Mouse (Mus musculus) embryonic fibroblast, embryonic 13.5 days (primary cell): Measurements from ENCODE around the gene Ptgds. TPM values are rescaled to one million over a fixed set of nuclear protein-coding genes. Genes with fewer than 3 reads are reported as not detected.

ENCODE experiments used
- H3K27ac ChIP-seq: 2 replicates; pipeline ENCODE4 v1.5.1; 2012; ENCODE audit warnings: low read length, control low read depth, inconsistent platforms; ENCODE audit not compliant: insufficient read depth
- H3K4me1 ChIP-seq: 2 replicates; pipeline ENCODE4 v1.6.1; 2011; ENCODE audit warnings: low read length; ENCODE audit not compliant: control insufficient read depth, insufficient read depth
- H3K4me3 ChIP-seq: 2 replicates; pipeline ENCODE4 v1.5.1; 2011; ENCODE audit warnings: mild to moderate bottlenecking, control low read depth, low read length; ENCODE audit not compliant: insufficient read depth
- CTCF ChIP-seq: IDR thresholded peaks from 2 replicates; pipeline ENCODE4 v1.5.1; 2011; ENCODE audit warnings: mild to moderate bottlenecking, control low read depth, low read length, moderate library complexity, borderline replicate concordance; ENCODE audit not compliant: insufficient read depth
- POLR2A ChIP-seq: IDR thresholded peaks from 2 replicates; pipeline ENCODE4 v1.6.1; 2011; ENCODE audit warnings: low read depth, mild to moderate bottlenecking, control low read depth, low read length, moderate library complexity
- polyA plus RNA-seq: library from polyadenylated mRNA; stranded (reverse); fragments of >200 nt; gene quantifications from 2 replicates; pipeline ENCODE4 v1.2.4, GENCODE M21; 2011; ENCODE audit warnings: low read depth; ENCODE audit not compliant: missing spikeins, insufficient read length

Gene Ptgds
- polyA plus RNA-seq, 1 experiment = not detected

DNA sequence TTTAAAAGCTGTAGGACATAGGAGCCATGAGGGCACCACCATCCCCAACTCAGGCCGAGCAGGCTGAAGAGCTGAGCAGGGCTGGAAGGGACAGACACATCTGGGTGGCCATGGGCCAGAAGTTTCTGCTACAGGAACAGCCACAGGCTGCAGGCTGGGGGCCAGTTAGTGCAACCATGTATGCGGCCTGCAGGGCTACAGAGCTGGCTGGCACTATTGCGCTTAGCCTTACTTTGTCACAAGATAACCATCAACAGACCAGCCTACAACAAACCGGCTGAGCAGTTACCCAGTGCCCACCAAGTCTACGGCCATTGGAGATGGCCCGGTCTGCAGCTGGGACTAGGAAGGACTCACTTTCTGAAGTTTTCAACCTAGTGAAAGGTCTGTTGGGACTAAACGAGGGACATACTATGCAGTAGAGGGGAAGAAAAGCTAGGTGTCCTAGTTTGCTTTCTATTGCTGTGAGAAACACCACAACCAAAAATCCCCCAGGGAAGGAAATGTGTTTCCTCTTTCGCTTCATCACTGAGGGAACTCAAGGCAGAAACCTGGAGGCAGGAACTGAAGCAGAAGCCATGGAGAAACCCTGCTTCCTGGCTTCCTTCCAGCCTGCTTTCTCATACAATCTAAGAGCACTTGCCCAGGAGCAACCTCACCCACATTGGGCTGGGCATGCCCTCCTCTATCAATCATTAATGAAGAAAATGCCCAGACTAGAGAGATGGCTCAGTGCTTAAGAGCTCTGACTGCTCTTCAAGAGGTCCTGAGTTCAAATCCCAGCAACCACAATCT lies 18.8 kb downstream of the Ptgds start:
- Histone ChIP-seq H3K4me1 (no peaks in the 10 kb centered on the region), H3K4me3 (no peak overlapping the region), H3K27ac (no peak overlapping the region)
- no peak for TF ChIP-seq POLR2A
- no peak for TF ChIP-seq CTCF

DNA sequence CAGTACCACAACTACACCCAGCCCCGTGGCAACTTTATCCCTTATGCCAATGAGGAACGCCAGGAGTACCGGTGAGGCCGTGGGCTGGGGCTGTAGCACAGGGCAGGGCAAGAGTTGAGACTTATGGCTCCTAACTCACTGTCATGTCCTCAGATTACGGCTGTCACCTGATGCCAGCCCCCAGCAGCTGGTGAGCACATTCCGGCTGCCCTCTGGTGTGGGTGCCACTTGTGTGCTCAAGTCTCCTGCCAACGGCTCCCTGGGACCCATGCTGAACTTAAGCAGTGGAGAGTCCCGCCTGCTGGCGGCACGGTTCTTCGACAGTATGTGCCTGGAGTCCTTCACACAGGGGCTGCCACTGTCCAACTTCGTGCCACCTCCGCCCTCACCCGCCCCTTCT lies 27.2 kb downstream of the Ptgds start:
- Histone ChIP-seq H3K4me3 (no peak overlapping the region), H3K27ac (no peak overlapping the region), H3K4me1 (no peaks in the 10 kb centered on the region)
- no peak for TF ChIP-seq POLR2A
- no peak for TF ChIP-seq CTCF

DNA sequence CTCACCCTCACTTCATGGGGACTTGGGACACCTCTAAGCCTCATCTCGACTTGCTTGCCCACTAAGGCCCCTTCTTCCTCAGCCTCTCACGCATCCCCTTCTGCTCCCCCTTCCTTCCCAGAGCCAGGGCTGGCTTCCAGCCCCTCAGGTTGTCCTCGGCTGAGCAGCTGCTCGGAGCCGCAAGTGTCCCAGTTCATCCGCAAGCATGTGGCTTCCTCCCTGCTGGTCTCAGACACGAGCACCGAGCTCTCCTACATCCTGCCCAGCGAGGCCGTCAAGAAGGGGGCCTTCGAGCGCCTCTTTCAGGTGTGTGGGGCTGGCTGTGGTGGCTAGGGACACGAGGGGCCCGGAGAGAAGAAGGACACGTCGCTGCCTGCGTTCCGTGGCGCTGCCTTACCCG lies 28.8 kb downstream of the Ptgds start:
- TF ChIP-seq CTCF = no peak
- no peak for TF ChIP-seq POLR2A
- H3K4me1 ChIP-seq = no peaks in the 10 kb centered on the region
- H3K4me3 ChIP-seq = no peak overlapping the region
- no peak overlapping the region for H3K27ac ChIP-seq

DNA sequence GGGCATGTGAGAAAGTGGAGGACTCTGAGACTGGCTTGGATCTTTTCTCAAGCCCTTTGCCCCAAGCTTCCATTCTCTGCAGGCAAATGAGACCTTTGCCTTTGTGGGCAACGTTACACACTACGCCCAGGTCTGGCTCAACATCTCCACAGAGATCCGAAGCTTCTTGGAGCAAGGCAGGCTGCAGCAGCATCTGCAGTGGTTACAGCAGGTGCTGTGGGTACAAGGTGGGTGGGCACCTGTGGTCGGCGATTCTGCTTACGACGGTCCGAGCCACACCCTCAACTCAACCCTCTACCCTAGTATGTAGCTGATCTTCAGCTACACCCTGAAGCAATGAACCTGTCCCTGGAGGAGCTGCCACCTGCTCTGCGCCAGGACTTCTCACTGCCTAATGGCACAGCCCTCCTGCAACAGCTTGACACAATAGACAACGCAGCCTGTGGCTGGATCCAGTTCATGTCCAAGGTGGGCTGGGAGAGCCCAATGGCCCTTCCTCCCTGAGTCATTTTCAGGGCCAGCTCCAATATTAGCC lies 33.5 kb downstream of the Ptgds start:
- Histone ChIP-seq H3K4me3 (no peak overlapping the region), H3K27ac (no peak overlapping the region), H3K4me1 (no peaks in the 10 kb centered on the region)
- no peak for TF ChIP-seq POLR2A
- TF ChIP-seq CTCF = no peak

DNA sequence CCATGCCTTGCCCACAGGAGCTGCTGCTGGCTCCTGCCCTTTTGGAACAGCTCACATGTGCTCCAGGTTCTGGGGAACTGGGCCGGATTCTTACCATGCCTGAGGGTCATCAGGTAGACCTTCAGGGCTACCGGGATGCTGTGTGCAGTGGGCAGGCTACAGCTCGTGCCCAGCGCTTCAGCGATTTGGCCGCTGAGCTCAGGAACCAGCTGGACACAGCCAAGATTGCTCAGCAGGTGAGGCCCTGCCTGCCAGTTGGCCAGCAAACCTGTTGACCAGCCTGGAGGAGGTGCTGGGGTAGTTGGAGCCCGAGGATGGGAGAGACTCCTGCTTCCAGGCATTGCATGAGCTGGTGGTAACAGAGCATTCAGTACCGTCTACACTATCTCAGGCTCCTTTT lies 35.6 kb downstream of the Ptgds start:
- no peak overlapping the region for H3K27ac ChIP-seq
- no peaks in the 10 kb centered on the region for H3K4me1 ChIP-seq
- H3K4me3 ChIP-seq = no peak overlapping the region
- no peak for TF ChIP-seq CTCF

DNA sequence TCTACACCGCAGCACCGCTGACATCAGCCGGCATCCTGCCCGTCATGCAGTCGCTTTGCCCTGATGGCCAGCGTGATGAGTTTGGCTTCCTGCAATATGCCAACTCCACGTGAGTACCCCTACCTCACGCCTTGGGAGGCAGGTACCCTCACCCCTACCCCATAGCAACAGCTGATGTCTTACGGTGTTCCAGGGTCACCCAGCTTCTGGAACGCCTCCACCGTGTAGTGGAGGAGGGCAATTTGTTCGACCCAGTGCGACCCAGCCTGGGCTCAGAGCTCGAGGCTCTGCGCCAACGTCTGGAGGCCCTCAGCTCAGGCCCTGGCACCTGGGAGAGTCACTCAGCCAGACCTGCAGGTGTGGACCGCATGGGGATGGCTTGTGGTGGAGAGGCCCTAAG lies 36.7 kb downstream of the Ptgds start:
- H3K4me3 ChIP-seq = no peak overlapping the region
- no peaks in the 10 kb centered on the region for H3K4me1 ChIP-seq
- TF ChIP-seq CTCF (no peak), POLR2A (no peak)
- no peak overlapping the region for H3K27ac ChIP-seq

DNA sequence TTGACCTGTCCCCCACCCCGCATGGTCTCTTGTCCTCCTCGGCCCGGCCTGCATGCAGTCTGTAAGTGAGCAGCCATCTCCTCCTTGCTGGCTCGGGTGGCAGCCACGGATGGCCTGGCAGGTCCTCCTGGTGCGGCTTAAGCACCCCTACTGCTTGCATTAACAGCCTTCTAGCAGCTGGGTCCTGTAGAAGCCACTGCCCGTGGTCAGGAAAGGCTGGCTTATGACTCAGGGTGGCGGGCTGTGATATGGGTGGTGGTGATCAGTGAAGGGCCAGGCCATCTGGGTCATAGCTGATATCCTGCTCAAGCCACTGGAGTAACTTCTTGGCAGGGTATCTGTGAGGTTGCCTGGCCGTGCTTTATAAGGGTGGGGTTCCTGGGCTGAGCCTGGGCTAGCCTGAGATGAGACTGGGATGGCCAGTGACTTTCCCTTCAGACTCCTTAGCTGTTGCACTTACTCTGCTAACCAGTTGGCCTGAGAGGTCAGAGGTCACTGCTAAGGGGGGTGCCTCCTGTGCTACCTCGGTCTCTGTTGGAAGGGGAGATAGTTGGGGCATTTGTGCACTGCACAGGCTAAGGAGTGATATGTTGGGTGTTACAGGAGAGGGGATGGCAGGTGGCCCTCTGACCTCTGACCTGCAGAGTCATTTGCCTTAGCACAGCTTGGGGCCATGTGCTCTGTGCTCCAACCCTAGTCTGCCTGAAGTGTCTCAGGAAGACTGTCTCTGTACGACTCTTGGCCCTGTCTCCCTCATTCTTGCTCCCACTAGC lies 37.3 kb downstream of the Ptgds start:
- no peak overlapping the region for H3K4me3 ChIP-seq
- H3K27ac ChIP-seq = no peak overlapping the region
- no peaks in the 10 kb centered on the region for H3K4me1 ChIP-seq
- no peak for TF ChIP-seq POLR2A
- TF ChIP-seq CTCF = no peak

DNA sequence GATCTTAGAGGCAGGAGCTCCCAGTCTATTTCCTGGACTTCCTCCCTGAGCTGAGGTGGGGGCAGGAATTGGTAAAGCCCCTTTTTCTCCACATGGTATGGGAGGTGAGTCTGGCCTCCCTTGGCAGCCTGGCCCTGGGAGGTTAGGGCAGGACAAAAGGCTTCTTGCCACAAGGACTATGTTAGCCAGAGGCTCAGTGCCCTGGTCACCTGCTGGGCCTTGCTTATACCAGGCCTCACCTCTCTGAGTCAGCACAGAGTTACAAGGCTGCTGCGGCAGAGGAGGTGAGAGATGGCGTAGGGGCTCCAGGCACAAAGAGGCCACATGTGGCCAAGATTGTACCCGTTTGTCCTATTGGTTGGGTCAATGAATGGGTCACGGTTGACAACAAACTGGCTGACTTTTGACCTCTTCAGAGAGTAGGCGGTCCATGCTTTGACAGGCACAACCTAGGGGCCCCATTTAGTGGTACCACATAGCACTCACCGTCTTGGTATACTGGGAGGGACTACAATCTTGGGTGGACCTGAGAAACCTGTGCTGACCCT lies 38.5 kb downstream of the Ptgds start:
- H3K4me3 ChIP-seq = no peak overlapping the region
- no peak overlapping the region for H3K27ac ChIP-seq
- H3K4me1 ChIP-seq = no peaks in the 10 kb centered on the region
- TF ChIP-seq POLR2A (no peak), CTCF (no peak)

DNA sequence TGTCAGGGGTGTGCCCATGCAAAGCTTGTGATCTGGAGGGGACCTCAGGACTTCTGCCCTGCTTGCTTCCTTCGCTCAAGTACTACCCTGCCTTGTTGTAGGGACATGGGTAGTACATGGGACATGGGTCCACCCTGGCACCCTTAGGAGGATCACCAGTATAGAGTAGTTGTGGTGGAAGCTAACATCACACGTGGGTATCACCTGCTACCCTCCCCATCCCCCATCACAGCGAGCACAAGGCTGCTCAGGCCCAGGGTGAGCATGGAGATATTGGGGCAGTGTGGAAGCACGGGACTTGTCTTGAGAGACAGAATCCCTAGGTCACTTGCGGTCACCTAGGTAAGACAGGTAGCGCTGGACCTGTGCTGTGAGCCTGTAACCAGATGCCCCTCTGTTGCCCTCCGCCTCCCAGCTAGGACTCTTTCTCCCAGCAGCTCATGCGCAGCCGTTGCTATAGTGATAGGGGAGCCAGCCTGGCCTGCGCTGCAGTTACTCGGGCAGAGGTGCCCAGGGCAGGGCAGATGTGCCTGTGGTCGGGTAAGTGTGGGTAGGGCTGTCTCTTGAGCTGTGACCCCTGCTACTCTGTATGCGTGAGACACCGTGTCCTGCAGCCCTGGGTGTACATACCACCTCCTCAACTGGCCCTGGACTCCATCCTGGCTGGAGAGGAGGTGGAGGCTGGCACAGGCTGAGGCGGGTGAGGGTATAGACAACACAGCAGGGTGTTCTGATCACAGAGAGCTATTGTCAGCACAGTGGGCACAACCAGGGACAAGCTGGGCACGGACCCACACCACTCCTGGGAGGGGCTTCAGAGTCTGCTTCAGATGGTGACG lies 39.2 kb downstream of the Ptgds start:
- no peak overlapping the region for H3K4me3 ChIP-seq
- no peaks in the 10 kb centered on the region for H3K4me1 ChIP-seq
- TF ChIP-seq CTCF (no peak), POLR2A (no peak)
- H3K27ac ChIP-seq = no peak overlapping the region
